Mouse (Mus musculus) erythroblast, embryonic 14.5 days (primary cell): Measurements from ENCODE around the gene Pla2g15. TPM values are rescaled to one million over a fixed set of nuclear protein-coding genes. Genes with fewer than 3 reads are reported as not detected.
"Not testable (repeated sequence)": the region's sequence is repeated elsewhere in the genome, so short reads cannot be mapped to it uniquely, and the experiment has no call there.

Experiments used
- H3K27me3 ChIP-seq: 2 replicates; pipeline ENCODE4 v1.6.1; 2012; ENCODE audit warnings: inconsistent platforms; ENCODE audit not compliant: control insufficient read depth
- H3K36me3 ChIP-seq: 2 replicates; pipeline ENCODE4 v1.6.1; 2012; ENCODE audit warnings: mild to moderate bottlenecking, inconsistent platforms; ENCODE audit not compliant: control insufficient read depth
- H3K4me1 ChIP-seq: 2 replicates; pipeline ENCODE4 v1.6.1; 2012; ENCODE audit warnings: inconsistent platforms; ENCODE audit not compliant: control insufficient read depth
- H3K4me3 ChIP-seq: replicated peaks from 2 replicates; pipeline ENCODE3; 2012; ENCODE audit warnings: moderate library complexity, mild to moderate bottlenecking, inconsistent platforms
- H3K9me3 ChIP-seq: 2 replicates; pipeline ENCODE4 v1.6.1; 2012; ENCODE audit warnings: low read length, inconsistent platforms, mixed read lengths; ENCODE audit not compliant: control insufficient read depth
- GATA1 ChIP-seq: IDR thresholded peaks from 2 replicates; pipeline ENCODE4 v1.6.1; 2012; ENCODE audit warnings: low read length, inconsistent platforms, mixed read lengths
- TAL1 ChIP-seq: IDR thresholded peaks from 3 replicates; pipeline ENCODE4 v1.6.1; 2012; ENCODE audit warnings: low read length, inconsistent platforms, mixed read lengths
- polyA plus RNA-seq: library from polyadenylated mRNA; stranded (reverse); fragments of >175 nt; gene quantifications from 2 replicates; pipeline ENCODE4 v1.2.3, GENCODE M21; 2012

Pla2g15 gene
- polyA plus RNA-seq, 1 experiment, result 0.11 TPM

GRCm38 (mm10) chr8:106198741-106199140 lies 48.5 kb downstream of the Pla2g15 start:
- no peak for TF ChIP-seq TAL1
- no peak for TF ChIP-seq GATA1
- no peaks in the 10 kb centered on the region for H3K9me3 ChIP-seq
- H3K4me3 ChIP-seq, result no peak overlapping the region
- no peaks in the 10 kb centered on the region for H3K4me1 ChIP-seq
- H3K36me3 ChIP-seq, result peaks cover 71% of the 10 kb centered on the region
- H3K27me3 ChIP-seq, result no peaks in the 10 kb centered on the region

DNA sequence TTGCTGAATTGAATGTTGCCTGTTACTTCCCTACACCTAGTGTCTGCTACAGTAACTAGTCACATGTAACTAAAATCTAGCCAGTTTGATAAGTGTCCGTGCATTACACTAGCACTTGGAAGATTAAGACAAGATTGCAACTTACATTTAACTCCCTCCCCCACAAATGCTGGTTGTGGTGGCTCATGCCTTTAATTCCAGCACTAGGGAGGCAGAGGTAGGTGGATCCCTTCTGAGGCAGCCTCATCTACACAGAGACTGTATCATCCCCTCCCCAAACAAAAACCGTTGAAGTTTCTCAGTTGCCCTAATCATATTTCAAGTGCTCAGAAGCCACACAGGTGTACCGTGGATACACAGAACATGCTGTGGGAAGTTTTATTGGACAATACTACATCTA lies 49.4 kb downstream of the Pla2g15 start:
- H3K4me1 ChIP-seq, H3K9me3 ChIP-seq, H3K27me3 ChIP-seq, H3K4me3 ChIP-seq: not testable (repeated sequence)
- peaks cover 77% of the 10 kb centered on the region for H3K36me3 ChIP-seq

- Histone ChIP-seq H3K4me3 (peak overlapping the region; percentile 91), H3K36me3 (peaks cover 47% of the 10 kb centered on the region)
Observed at GRCm38 (mm10) chr8:106210035-106210731, 60.0 kb downstream of the Pla2g15 start.

DNA sequence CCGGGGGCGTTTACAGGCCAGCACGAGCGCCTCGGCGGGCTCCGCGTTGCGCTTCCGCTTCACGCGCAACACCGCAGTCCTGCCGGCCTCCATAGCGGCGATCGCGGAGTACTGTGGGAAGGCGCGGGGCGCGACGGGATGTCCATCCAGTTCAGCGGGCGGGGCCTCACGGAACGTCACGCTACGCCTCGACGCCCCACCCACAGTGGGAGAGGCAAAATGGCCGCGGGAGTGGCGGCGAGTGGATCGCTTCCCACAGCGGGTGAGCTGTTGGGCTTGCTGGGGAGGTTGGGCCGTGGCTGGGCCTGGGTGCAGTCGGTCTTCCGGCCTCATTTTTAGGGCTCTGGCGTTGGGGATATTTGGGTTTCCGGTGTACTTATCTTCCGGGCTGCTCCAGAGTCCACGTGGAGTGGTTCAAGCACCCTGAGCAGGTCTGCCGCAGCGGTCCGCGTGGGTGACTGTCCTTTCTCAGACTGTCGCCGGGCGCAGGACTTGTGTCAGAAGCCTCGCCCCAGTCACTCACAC lies 60.7 kb downstream of the Pla2g15 start, which contains the start of the genes Slc7a6os and Prmt7:
TSS of gene Slc7a6os (minus strand) at position 115 of the 525 bp plus-strand sequence.
TSS of gene Prmt7 (plus strand) at position 116 of the 525 bp plus-strand sequence.
- Histone ChIP-seq H3K9me3 (no peaks in the 10 kb centered on the region), H3K4me3 (peak within 1 kb of the TSS; percentile 91), H3K36me3 (peaks cover 49% of the 10 kb centered on the region), H3K4me1 (peaks cover 34% of the 10 kb centered on the region), H3K27me3 (no peaks in the 10 kb centered on the region)
- TF ChIP-seq GATA1, result no peak
- TF ChIP-seq TAL1, result no peak

More at GRCm38 (mm10) chr8:106210035-106210731, 60.0 kb downstream of the Pla2g15 start:
- TF ChIP-seq GATA1 (no peak), TAL1 (no peak)
- Histone ChIP-seq H3K9me3 (no peaks in the 10 kb centered on the region), H3K4me1 (peaks cover 34% of the 10 kb centered on the region), H3K27me3 (no peaks in the 10 kb centered on the region)

DNA sequence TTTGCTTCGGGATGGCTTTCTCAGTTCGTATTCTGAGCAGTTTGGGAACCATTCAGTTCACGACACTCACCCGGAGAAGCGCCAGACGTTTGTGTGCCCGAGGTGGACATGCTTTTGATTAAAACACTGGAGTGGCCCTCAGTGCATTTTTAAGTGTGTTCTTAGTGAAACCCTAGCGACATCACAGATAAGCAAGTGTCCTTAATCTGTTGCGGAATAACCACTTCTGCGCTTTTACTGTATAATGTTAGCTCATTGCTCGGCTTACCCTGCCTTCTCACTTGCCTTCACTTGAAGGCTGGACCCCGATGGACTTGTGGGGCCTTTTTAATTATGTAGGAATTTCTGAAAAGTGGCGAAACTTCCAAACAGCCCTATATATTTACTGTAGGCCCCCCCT lies 61.2 kb downstream of the Pla2g15 start:
- Histone ChIP-seq H3K9me3 (no peaks in the 10 kb centered on the region), H3K4me1 (peaks cover 34% of the 10 kb centered on the region), H3K36me3 (peaks cover 52% of the 10 kb centered on the region), H3K27me3 (no peaks in the 10 kb centered on the region), H3K4me3 (peak overlapping the region; percentile 91)
- no peak for TF ChIP-seq GATA1
- TF ChIP-seq TAL1, result no peak

GRCm38 (mm10) chr8:106213959-106214358 lies 63.8 kb downstream of the Pla2g15 start:
- Histone ChIP-seq H3K27me3 (no peaks in the 10 kb centered on the region), H3K36me3 (peaks cover 53% of the 10 kb centered on the region), H3K4me3 (no peak overlapping the region), H3K4me1 (peaks cover 31% of the 10 kb centered on the region), H3K9me3 (no peaks in the 10 kb centered on the region)
- TF ChIP-seq TAL1 (no peak), GATA1 (no peak)

Other genes with a start within 250 kb of the Pla2g15 start
- 0.79 and 1.4 TPM in 2 replicates for gene Pskh1, start 250.0 kb upstream of the Pla2g15 start, polyA plus RNA-seq
- gene Ctrl, start 216.5 kb upstream of the Pla2g15 start, polyA plus RNA-seq, result not detected in 2 replicates
- 3.2 and 4.6 TPM in 2 replicates for gene Psmb10, start 212.0 kb upstream of the Pla2g15 start, polyA plus RNA-seq
- gene Lcat, start 207.0 kb upstream of the Pla2g15 start, polyA plus RNA-seq, result 0.33 and 0.36 TPM in 2 replicates
- 1.7 and 1.9 TPM in 2 replicates for gene Slc12a4, start 184.3 kb upstream of the Pla2g15 start, polyA plus RNA-seq
- gene Dpep3, start 171.0 kb upstream of the Pla2g15 start, polyA plus RNA-seq, result not detected in 2 replicates
- gene Dus2, start 159.1 kb upstream of the Pla2g15 start, polyA plus RNA-seq, result 0.25 and 0.47 TPM in 2 replicates
- not detected in 2 replicates for gene Dpep2nb, start 144.4 kb upstream of the Pla2g15 start, polyA plus RNA-seq
- gene Ddx28, start 138.5 kb upstream of the Pla2g15 start, polyA plus RNA-seq, result 0.74 and 1.1 TPM in 2 replicates
- 0.45 and 0.54 TPM in 2 replicates for gene Nfatc3, start 91.6 kb upstream of the Pla2g15 start, polyA plus RNA-seq
- gene Esrp2, start 13.4 kb upstream of the Pla2g15 start, polyA plus RNA-seq, result 0.02 TPM in 1 of 2 replicates, not detected in the other
- gene Slc7a6, start 18.5 kb downstream of the Pla2g15 start, polyA plus RNA-seq, result 0.03 and 0.06 TPM in 2 replicates
- gene Slc7a6os, start 60.5 kb downstream of the Pla2g15 start, polyA plus RNA-seq, result 1.2 and 1.4 TPM in 2 replicates
- 0.36 and 0.73 TPM in 2 replicates for gene Prmt7, start 60.5 kb downstream of the Pla2g15 start, polyA plus RNA-seq
- not detected in 2 replicates for gene Smpd3, start 187.6 kb downstream of the Pla2g15 start, polyA plus RNA-seq